Mouse (Mus musculus) lung, embryonic 15.5 days (tissue): Measurements from ENCODE around the gene Cdkn2b. TPM values are rescaled to one million over a fixed set of nuclear protein-coding genes. Genes with fewer than 3 reads are reported as not detected.
A peak's percentile ranks its signal among the peaks of the same experiment; 100 is the strongest.

Experiments
- ATAC-seq: fragments of 200-750 bp; cut with Nextera tagmentation; 2 replicates; pipeline ENCODE4 v1.8.0; 2017; ENCODE audit warnings: moderate number of reproducible peaks, borderline replicate concordance; ENCODE audit not compliant: low FRiP score, low TSS enrichment; ENCODE audit errors: extremely low read depth
- H3K27ac ChIP-seq: fragments of 300-500 bp; sonication (generic); 2 replicates; pipeline ENCODE4 v1.5.1; 2015; ENCODE audit warnings: moderate library complexity, mild to moderate bottlenecking, inconsistent platforms
- H3K27me3 ChIP-seq: fragments of 300-500 bp; sonication (generic); 2 replicates; pipeline ENCODE4 v1.6.1; 2015; ENCODE audit warnings: inconsistent platforms
- H3K36me3 ChIP-seq: fragments of 300-500 bp; sonication (generic); 2 replicates; pipeline ENCODE4 v1.6.1; 2015; ENCODE audit warnings: inconsistent platforms
- H3K4me1 ChIP-seq: fragments of 300-500 bp; sonication (generic); 2 replicates; pipeline ENCODE4 v1.6.1; 2015; ENCODE audit warnings: inconsistent platforms
- H3K4me2 ChIP-seq: fragments of 300-500 bp; sonication (generic); 2 replicates; pipeline ENCODE4 v1.6.1; 2015; ENCODE audit warnings: inconsistent platforms, mild to moderate bottlenecking, moderate library complexity
- H3K4me3 ChIP-seq: fragments of 300-500 bp; sonication (generic); 2 replicates; pipeline ENCODE4 v1.5.1; 2015; ENCODE audit warnings: mild to moderate bottlenecking, inconsistent platforms
- H3K9ac ChIP-seq: fragments of 300-500 bp; sonication (generic); 2 replicates; pipeline ENCODE4 v1.6.1; 2015; ENCODE audit warnings: inconsistent platforms
- H3K9me3 ChIP-seq: fragments of 300-500 bp; sonication (generic); 2 replicates; pipeline ENCODE4 v1.6.1; 2016; ENCODE audit warnings: inconsistent platforms
- WGBS: fragments of 180-500 bp; shearing (Covaris S2); methylation state at CpG from one replicate; pipeline ENCODE4 v1.1.7; 2015; 5-methylcytosine and 5-hydroxymethylcytosine counted together
- polyA plus RNA-seq: library from polyadenylated mRNA; unstranded; fragments of >200 nt; fragmentation: Nextera tagmentation; extraction: Ambion mirVana; gene quantifications from 2 replicates; pipeline ENCODE4 v1.2.1, GENCODE M21; 2015

The Cdkn2b gene
- polyA plus RNA-seq = 3.8 and 4.1 TPM in 2 replicates

- Histone ChIP-seq H3K27me3 (peaks cover 63% of the 10 kb centered on the region), H3K9ac (peak within 1 kb of the TSS; percentile 7; the same call in 1 of the 2 replicates), H3K4me1 (peaks cover 7% of the 10 kb centered on the region), H3K9me3 (no peaks in the 10 kb centered on the region), H3K27ac (no peak within 1 kb of the TSS), H3K4me3 (peak within 1 kb of the TSS; percentile 49), H3K36me3 (no peaks in the 10 kb centered on the region), H3K4me2 (peak within 1 kb of the TSS; percentile 94)
- peak; percentile 95 for ATAC-seq
- WGBS = under 1% methylated on average over 61 of the region's 61 CpGs
These were observed at the start of gene Cdkn2b for GRCm38 (mm10) chr4:89310491-89311254. Cdkn2b (minus strand) TSS chr4:89311039.

- H3K4me3 ChIP-seq = no peak overlapping the region
- WGBS = 47% methylated on average over 3 of the region's 3 CpGs
- peak overlapping the region; percentile 63 for H3K27ac ChIP-seq
- ATAC-seq = peak; percentile 83
- H3K4me2 ChIP-seq = no peak overlapping the region
- H3K9ac ChIP-seq = no peak overlapping the region
- 0 out of 2 replicates have a peak, but pooled peaks cover 3% of the 10 kb centered on the region for H3K4me1 ChIP-seq
- no peaks in the 10 kb centered on the region for H3K36me3 ChIP-seq
- no peaks in the 10 kb centered on the region for H3K27me3 ChIP-seq
- H3K9me3 ChIP-seq = no peaks in the 10 kb centered on the region
These were observed 49.5 kb upstream of the Cdkn2b start for GRCm38 (mm10) chr4:89360349-89360748.

- Histone ChIP-seq H3K27me3 (no peaks in the 10 kb centered on the region), H3K9me3 (no peaks in the 10 kb centered on the region), H3K4me3 (no peak overlapping the region), H3K9ac (no peak overlapping the region), H3K4me1 (0 out of 2 replicates have a peak, but pooled peaks cover 3% of the 10 kb centered on the region), H3K4me2 (no peak overlapping the region), H3K27ac (peak overlapping the region; percentile 63), H3K36me3 (no peaks in the 10 kb centered on the region)
- no peak for ATAC-seq
- 82% methylated on average over 6 of the region's 6 CpGs for WGBS
These were observed 48.7 kb upstream of the Cdkn2b start for GRCm38 (mm10) chr4:89359506-89359905.

- no peaks in the 10 kb centered on the region for H3K9me3 ChIP-seq
- no peaks in the 10 kb centered on the region for H3K4me1 ChIP-seq
- H3K27ac ChIP-seq = no peak overlapping the region
- no peaks in the 10 kb centered on the region for H3K36me3 ChIP-seq
- no peak overlapping the region for H3K9ac ChIP-seq
- no peak overlapping the region for H3K4me2 ChIP-seq
- WGBS = 48% methylated on average over 9 of the region's 9 CpGs
- H3K4me3 ChIP-seq = no peak overlapping the region
- no peaks in the 10 kb centered on the region for H3K27me3 ChIP-seq
- no peak for ATAC-seq
These were observed 43.1 kb upstream of the Cdkn2b start for GRCm38 (mm10) chr4:89353935-89354334.

GRCm38 (mm10) chr4:89353071-89353582, 42.3 kb upstream of the Cdkn2b start:
- H3K9ac ChIP-seq = no peak overlapping the region

GRCm38 (mm10) chr4:89351474-89351873, 40.6 kb upstream of the Cdkn2b start:
- Histone ChIP-seq H3K36me3 (no peaks in the 10 kb centered on the region), H3K9me3 (no peaks in the 10 kb centered on the region), H3K9ac (no peak overlapping the region), H3K27ac (no peak overlapping the region), H3K4me1 (no peaks in the 10 kb centered on the region), H3K4me2 (no peak overlapping the region), H3K4me3 (no peak overlapping the region), H3K27me3 (no peaks in the 10 kb centered on the region)
- 10% methylated on average over 5 of the region's 5 CpGs for WGBS
- ATAC-seq = no peak

More at GRCm38 (mm10) chr4:89353071-89353582, 42.3 kb upstream of the Cdkn2b start:
- Histone ChIP-seq H3K4me2 (no peak overlapping the region), H3K9me3 (no peaks in the 10 kb centered on the region), H3K27ac (no peak overlapping the region), H3K27me3 (no peaks in the 10 kb centered on the region), H3K4me3 (no peak overlapping the region), H3K36me3 (no peaks in the 10 kb centered on the region), H3K4me1 (no peaks in the 10 kb centered on the region)
- 67% methylated on average over 3 of the region's 3 CpGs for WGBS
- no peak for ATAC-seq

- H3K4me3 ChIP-seq = no peak overlapping the region
These were observed 40.2 kb upstream of the Cdkn2b start for GRCm38 (mm10) chr4:89350938-89351451.

GRCm38 (mm10) chr4:89350391-89350790, 39.6 kb upstream of the Cdkn2b start:
- H3K9me3 ChIP-seq = no peaks in the 10 kb centered on the region
- no peak overlapping the region for H3K9ac ChIP-seq
- H3K4me1 ChIP-seq = no peaks in the 10 kb centered on the region
- WGBS = 44% methylated on average over 9 of the region's 9 CpGs
- H3K27ac ChIP-seq = no peak overlapping the region
- H3K4me3 ChIP-seq = no peak overlapping the region
- no peaks in the 10 kb centered on the region for H3K27me3 ChIP-seq
- H3K36me3 ChIP-seq = no peaks in the 10 kb centered on the region
- ATAC-seq = no peak
- no peak overlapping the region for H3K4me2 ChIP-seq

More at GRCm38 (mm10) chr4:89350938-89351451, 40.2 kb upstream of the Cdkn2b start:
- Histone ChIP-seq H3K9me3 (no peaks in the 10 kb centered on the region), H3K9ac (no peak overlapping the region), H3K4me2 (no peak overlapping the region), H3K27me3 (no peaks in the 10 kb centered on the region), H3K4me1 (no peaks in the 10 kb centered on the region), H3K36me3 (no peaks in the 10 kb centered on the region), H3K27ac (no peak overlapping the region)
- ATAC-seq = no peak
- 60% methylated on average over 6 of the region's 6 CpGs for whole genome bisulfite sequencing

- no peaks in the 10 kb centered on the region for H3K36me3 ChIP-seq
- H3K27ac ChIP-seq = no peak overlapping the region
- H3K4me2 ChIP-seq = no peak overlapping the region
- 58% methylated on average over 5 of the region's 5 CpGs for WGBS
- no peak overlapping the region for H3K9ac ChIP-seq
- H3K4me3 ChIP-seq = no peak overlapping the region
- no peaks in the 10 kb centered on the region for H3K27me3 ChIP-seq
- ATAC-seq = no peak
- H3K9me3 ChIP-seq = no peaks in the 10 kb centered on the region
- H3K4me1 ChIP-seq = no peaks in the 10 kb centered on the region
These were observed 38.0 kb upstream of the Cdkn2b start for GRCm38 (mm10) chr4:89348842-89349241.

- peaks cover 7% of the 10 kb centered on the region for H3K4me1 ChIP-seq
- H3K9ac ChIP-seq = no peak overlapping the region
- no peak overlapping the region for H3K27ac ChIP-seq
- no peaks in the 10 kb centered on the region for H3K36me3 ChIP-seq
- H3K27me3 ChIP-seq = peaks cover 35% of the 10 kb centered on the region
- H3K4me3 ChIP-seq = no peak overlapping the region
- no peak overlapping the region for H3K4me2 ChIP-seq
- ATAC-seq = no peak
- no peaks in the 10 kb centered on the region for H3K9me3 ChIP-seq
- WGBS = 10% methylated on average over 13 of the region's 13 CpGs
These were observed 2.6 kb upstream of the Cdkn2b start for GRCm38 (mm10) chr4:89313461-89313860.

- H3K9ac ChIP-seq = no peak overlapping the region
These were observed 843 bp downstream of the Cdkn2b start for GRCm38 (mm10) chr4:89309996-89310395.

GRCm38 (mm10) chr4:89308001-89308400, 2.8 kb downstream of the Cdkn2b start:
- no peak for ATAC-seq
- Histone ChIP-seq H3K27ac (no peak overlapping the region), H3K36me3 (no peaks in the 10 kb centered on the region), H3K4me2 (no peak overlapping the region), H3K27me3 (peaks cover 87% of the 10 kb centered on the region), H3K9me3 (no peaks in the 10 kb centered on the region), H3K4me3 (no peak overlapping the region), H3K9ac (no peak overlapping the region), H3K4me1 (peaks cover 10% of the 10 kb centered on the region)
- WGBS = 13% methylated on average over 3 of the region's 3 CpGs

More at GRCm38 (mm10) chr4:89309996-89310395, 843 bp downstream of the Cdkn2b start:
- no peak for ATAC-seq
- Histone ChIP-seq H3K9me3 (no peaks in the 10 kb centered on the region), H3K4me3 (peak overlapping the region; percentile 49), H3K27me3 (peaks cover 70% of the 10 kb centered on the region), H3K27ac (no peak overlapping the region), H3K4me2 (peak overlapping the region; percentile 94), H3K4me1 (peaks cover 7% of the 10 kb centered on the region), H3K36me3 (no peaks in the 10 kb centered on the region)
- 3% methylated on average over 11 of the region's 11 CpGs for WGBS
